Mouse (Mus musculus): ENCODE data around the gene Aunip.

- TF ChIP-seq CTCF (conservative IDR thresholded peaks at IDR 0.05; ENCODE audit: insufficient read depth, insufficient read length, low read depth, low read length) (no peak), POLR2A (IDR thresholded peaks at IDR 0.05; ENCODE audit: low read depth, low read length) (no peak)
Observed at GRCm38 (mm10) chr4:134510396-134510795, 403 bp upstream of the Aunip start.

All from kidney, adult 2 months (tissue).